Mouse (Mus musculus) kidney, postnatal 0 days (tissue): ENCODE measurements around the gene Suclg2. TPM values are rescaled to one million over a fixed set of nuclear protein-coding genes. Genes with fewer than 3 reads are reported as not detected.

Source experiments
- ATAC-seq: fragments of 200-750 bp; cut with Nextera tagmentation; replicated peaks from 2 replicates; pipeline ENCODE4 v1.8.0; 2017; ENCODE audit warnings: low read depth, moderate number of reproducible peaks, moderate TSS enrichment, moderate library complexity; ENCODE audit not compliant: low FRiP score
- DNase-seq: peaks from one replicate; pipeline ENCODE4 v3.0.0-alpha.2; 2016; ENCODE audit warnings: low spot score
- H3K27ac ChIP-seq: fragments of 300-500 bp; sonication (generic); 2 replicates; pipeline ENCODE4 v1.5.1; 2014; ENCODE audit warnings: mild to moderate bottlenecking
- H3K27me3 ChIP-seq: fragments of 300-500 bp; sonication (generic); 2 replicates; pipeline ENCODE4 v1.6.1; 2014; ENCODE audit warnings: low read length, mixed read lengths; ENCODE audit not compliant: insufficient read depth
- H3K36me3 ChIP-seq: fragments of 300-500 bp; sonication (generic); 2 replicates; pipeline ENCODE4 v1.6.1; 2014; ENCODE audit warnings: low read length, mixed read lengths; ENCODE audit not compliant: insufficient read depth
- H3K4me1 ChIP-seq: fragments of 300-500 bp; sonication (generic); replicated peaks from 2 replicates; pipeline ENCODE4 v1.6.1; 2014; ENCODE audit warnings: antibody characterized with exemption, low read length, mixed read lengths; ENCODE audit not compliant: insufficient read depth
- H3K4me2 ChIP-seq: fragments of 300-500 bp; sonication (generic); 2 replicates; pipeline ENCODE4 v1.6.1; 2014; ENCODE audit warnings: mild to moderate bottlenecking, low read length, moderate library complexity, mixed read lengths
- H3K4me3 ChIP-seq: fragments of 300-500 bp; sonication (generic); replicated peaks from 2 replicates; pipeline ENCODE4 v1.5.1; 2014; ENCODE audit warnings: low read depth, low read length
- H3K9ac ChIP-seq: fragments of 300-500 bp; sonication (generic); 2 replicates; pipeline ENCODE4 v1.6.1; 2014; ENCODE audit warnings: low read depth, low read length
- H3K9me3 ChIP-seq: fragments of 300-500 bp; sonication (generic); replicated peaks from 2 replicates; pipeline ENCODE4 v1.6.1; 2016; ENCODE audit warnings: low read length, inconsistent platforms, mixed read lengths
- CTCF ChIP-seq: IDR thresholded peaks from 2 replicates; pipeline ENCODE4 v1.5.1; 2016; ENCODE audit warnings: antibody characterized with exemption, low read depth, mild to moderate bottlenecking, moderate library complexity
- WGBS: fragments of 180-500 bp; shearing (Covaris S2); extraction: QIAGEN DNeasy Blood & Tissue Kit; methylation state at CpG from one replicate; pipeline ENCODE4 v1.1.7; 2014; 5-methylcytosine and 5-hydroxymethylcytosine counted together
- polyA plus RNA-seq: library from polyadenylated mRNA; unstranded; fragments of >200 nt; fragmentation: Nextera tagmentation; extraction: Ambion mirVana; gene quantifications from 2 replicates; pipeline ENCODE4 v1.2.1, GENCODE M21; 2015

The Suclg2 gene
- polyA plus RNA-seq, 1 experiment from 2014 or later = 143 TPM

- WGBS = 28% methylated on average over 3 of the region's 3 CpGs
- Histone ChIP-seq H3K27ac (no peak overlapping the region), H3K36me3 (no peaks in the 10 kb centered on the region), H3K4me1 (no peaks in the 10 kb centered on the region; the same call in 1 of the 2 replicates), H3K4me2 (no peak overlapping the region), H3K27me3 (no peaks in the 10 kb centered on the region), H3K9me3 (no peaks in the 10 kb centered on the region), H3K9ac (no peak overlapping the region), H3K4me3 (no peak overlapping the region)
- no peak for ATAC-seq
- peak; percentile 27 for DNase-seq
- no peak for TF ChIP-seq CTCF
These were observed 259.2 kb downstream of the Suclg2 start for GRCm38 (mm10) chr6:95459372-95459771.

GRCm38 (mm10) chr6:95446151-95446550, 272.4 kb downstream of the Suclg2 start:
- Histone ChIP-seq H3K4me3 (no peak overlapping the region), H3K9ac (no peak overlapping the region), H3K4me1 (no peaks in the 10 kb centered on the region), H3K27ac (no peak overlapping the region), H3K36me3 (no peaks in the 10 kb centered on the region), H3K27me3 (no peaks in the 10 kb centered on the region), H3K4me2 (no peak overlapping the region), H3K9me3 (no peaks in the 10 kb centered on the region)
- WGBS = 96% methylated on average over 2 of the region's 2 CpGs
- no peak for ATAC-seq
- no peak for DNase-seq
- no peak for TF ChIP-seq CTCF

- no peak for ATAC-seq
These were observed 273.6 kb downstream of the Suclg2 start for GRCm38 (mm10) chr6:95445036-95445435.

More at GRCm38 (mm10) chr6:95445036-95445435, 273.6 kb downstream of the Suclg2 start:
- no peak for DNase-seq
- H3K27me3 ChIP-seq = no peaks in the 10 kb centered on the region
- no peak for TF ChIP-seq CTCF
- no peak overlapping the region for H3K27ac ChIP-seq
- no peaks in the 10 kb centered on the region for H3K9me3 ChIP-seq
- no peak overlapping the region for H3K9ac ChIP-seq
- no peak overlapping the region for H3K4me2 ChIP-seq
- 57% methylated on average over 4 of the region's 4 CpGs for WGBS
- H3K4me1 ChIP-seq = no peaks in the 10 kb centered on the region
- no peaks in the 10 kb centered on the region for H3K36me3 ChIP-seq
- H3K4me3 ChIP-seq = no peak overlapping the region
